Mouse (Mus musculus) cerebellum, adult (tissue): ENCODE data around the gene Nrp1.

ENCODE experiments used
- ATAC-seq: cut with Nextera tagmentation; 2 replicates; pipeline ENCODE4 v1.9.2; 2017; ENCODE audit warnings: mild to moderate bottlenecking, moderate library complexity, mixed read lengths; ENCODE audit not compliant: insufficient number of reproducible peaks, low FRiP score, low TSS enrichment

Gene Nrp1

DNA sequence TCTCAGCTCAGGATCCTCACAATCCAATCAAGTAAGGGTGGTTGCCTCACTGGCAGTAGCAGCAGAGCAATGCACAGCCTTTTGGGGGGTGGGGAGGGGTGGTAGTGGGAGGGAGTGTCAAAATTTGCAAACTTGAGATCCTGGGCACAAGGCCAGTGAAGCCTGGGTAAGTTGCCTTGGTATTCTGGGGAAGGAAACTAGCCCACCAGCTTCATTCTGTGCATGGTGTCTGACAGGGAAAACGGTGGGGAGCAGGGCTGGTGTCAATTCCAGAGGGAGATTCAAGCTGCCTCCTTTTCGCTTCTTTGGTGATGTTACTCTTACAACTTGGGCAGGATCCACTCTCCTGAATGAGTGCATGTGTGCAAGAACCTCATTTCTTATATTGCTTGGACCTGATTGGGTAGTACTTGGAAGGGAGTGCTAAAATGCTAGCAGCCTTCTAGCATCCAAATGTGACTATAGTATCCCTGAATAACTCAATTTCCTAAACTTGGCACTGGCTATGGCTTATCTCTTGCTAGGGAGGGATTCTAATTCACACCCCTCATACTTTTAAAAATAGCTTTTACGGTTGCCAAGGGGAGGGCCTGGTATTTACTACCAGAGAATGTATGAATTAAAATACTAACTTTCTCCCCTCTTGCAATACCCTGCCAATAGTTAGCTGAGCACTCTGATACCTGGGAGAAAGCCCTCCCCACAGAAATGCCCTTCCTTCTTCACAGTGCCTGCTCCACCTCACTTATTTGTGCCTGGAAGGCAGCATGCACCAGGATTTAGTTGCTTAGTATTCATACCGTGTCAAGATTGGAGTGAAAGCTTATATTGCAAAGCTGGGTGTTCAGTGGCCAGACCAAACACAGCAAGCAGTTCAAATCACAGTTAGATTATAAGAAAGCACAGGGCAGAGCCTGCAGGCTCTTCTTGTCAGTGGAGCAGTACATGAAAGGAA lies 57.6 kb downstream of the Nrp1 start:
- no peak for ATAC-seq

- ATAC-seq: no peak
Measured at GRCm38 (mm10) chr8:128416896-128417295, 58.5 kb downstream of the Nrp1 start.

DNA sequence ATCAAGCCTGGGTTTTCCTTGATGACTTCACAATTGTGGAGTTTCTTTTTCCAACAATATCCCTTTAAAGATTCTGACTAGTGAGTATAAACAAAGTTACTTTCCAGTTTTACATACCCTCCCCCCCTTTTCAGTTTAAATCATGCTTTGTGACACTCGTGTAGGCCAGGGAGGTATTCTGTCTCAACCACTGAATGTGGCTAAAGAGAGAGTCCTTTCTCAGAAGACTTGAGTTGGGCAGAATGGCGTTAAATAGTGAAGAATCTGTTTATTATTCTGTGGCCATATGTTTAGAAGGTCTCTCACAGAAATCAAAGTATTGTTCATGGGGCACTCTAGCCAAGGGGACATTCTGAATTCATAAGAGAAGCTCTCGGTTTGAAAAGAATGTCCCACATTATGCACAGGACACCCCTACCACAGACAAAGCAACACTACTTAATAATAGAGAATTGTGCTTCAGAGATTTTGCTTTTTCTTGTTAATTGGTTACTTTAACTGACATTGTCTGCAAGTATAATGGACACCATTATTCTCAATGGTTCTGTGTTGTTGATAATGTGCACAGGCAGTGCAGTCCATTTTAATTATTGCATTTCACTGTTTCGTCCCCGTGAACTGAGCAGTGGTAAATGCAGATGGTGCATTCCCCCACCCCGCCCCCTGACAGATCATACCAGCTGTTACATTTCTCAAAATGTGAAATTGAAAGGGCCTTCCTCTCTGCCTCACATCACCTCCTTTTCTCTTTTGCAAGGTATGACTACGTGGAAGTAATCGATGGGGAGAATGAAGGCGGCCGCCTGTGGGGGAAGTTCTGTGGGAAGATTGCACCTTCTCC lies 59.8 kb downstream of the Nrp1 start:
- ATAC-seq: no peak

GRCm38 (mm10) chr8:128419984-128420383 lies 61.6 kb downstream of the Nrp1 start:
- ATAC-seq: no peak

DNA sequence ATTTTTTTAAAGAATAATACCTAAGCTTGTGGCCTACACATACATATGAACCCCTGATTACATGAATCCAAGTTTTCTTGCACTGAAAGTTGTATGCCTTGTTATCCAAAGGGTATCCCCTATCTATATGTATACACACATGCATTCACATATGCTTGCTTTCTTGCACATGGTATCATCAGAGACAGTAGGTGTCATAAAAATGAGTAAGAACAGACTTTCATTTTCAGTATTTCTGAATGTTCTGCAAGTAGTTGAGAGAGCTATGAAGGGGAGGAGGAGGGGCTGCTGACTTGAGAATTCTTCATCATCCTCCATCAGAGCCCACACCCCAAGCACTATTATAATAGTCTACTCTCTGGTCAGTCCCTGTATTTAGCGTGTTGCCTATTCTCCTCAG lies 62.0 kb downstream of the Nrp1 start:
- no peak for ATAC-seq

- no peak for ATAC-seq
Measured at GRCm38 (mm10) chr8:128423813-128424212, 65.4 kb downstream of the Nrp1 start.

DNA sequence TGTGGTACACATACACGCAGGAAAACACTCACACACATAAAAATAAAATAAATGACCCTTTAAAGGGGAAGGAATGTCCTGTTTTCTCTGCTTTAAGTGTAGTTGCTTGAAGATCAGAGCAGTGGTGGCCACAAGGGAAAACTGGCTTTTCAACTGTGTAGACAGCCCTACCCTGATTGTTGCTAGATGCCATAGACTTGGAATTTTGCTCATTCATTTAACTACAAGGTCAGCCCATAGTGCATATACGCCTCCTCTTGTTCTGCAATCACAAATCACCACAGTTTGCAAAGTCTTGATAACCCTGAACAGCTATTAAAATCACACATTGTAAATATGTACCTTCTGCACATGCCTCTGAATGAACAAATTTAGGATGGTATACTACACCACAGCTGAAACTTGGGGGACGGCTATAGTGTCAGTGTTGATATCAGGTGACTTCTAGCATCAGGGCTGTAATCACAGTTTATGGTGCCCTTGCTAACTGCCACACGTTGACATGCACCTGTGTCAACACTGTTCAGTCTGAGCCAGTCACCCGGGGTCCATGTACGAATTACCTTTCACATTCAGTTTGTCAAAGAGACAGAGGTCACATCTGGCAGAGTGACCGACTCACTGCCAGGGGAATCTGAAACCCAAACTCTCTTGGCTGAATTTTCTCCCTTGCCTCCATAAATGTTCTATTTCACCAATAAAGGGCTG lies 66.4 kb downstream of the Nrp1 start:
- ATAC-seq: no peak

GRCm38 (mm10) chr8:128427071-128427470 lies 68.7 kb downstream of the Nrp1 start:
- ATAC-seq: no peak

DNA sequence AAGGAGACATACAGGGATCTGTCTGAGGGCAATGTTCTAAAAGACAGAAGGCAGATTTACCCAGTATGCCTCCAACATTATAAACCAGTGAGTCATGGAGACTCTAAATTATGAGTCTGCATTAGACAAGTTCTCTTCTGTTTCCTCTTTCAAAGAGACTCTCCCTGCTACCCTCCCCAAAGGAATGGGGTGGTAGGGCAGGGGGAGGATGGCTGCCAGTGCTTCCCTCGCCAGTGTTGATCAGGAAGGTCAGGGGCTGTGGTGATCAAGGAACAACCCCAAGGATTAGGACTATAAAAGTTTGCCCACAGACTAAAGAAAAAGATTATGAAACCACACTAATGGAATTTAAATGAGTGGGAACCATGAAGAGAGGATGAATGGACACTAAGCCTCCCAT lies 70.6 kb downstream of the Nrp1 start:
- no peak for ATAC-seq

- no peak for ATAC-seq
Measured at GRCm38 (mm10) chr8:128431082-128431481, 72.7 kb downstream of the Nrp1 start.

GRCm38 (mm10) chr8:128435749-128436148 lies 77.3 kb downstream of the Nrp1 start:
- no peak for ATAC-seq

DNA sequence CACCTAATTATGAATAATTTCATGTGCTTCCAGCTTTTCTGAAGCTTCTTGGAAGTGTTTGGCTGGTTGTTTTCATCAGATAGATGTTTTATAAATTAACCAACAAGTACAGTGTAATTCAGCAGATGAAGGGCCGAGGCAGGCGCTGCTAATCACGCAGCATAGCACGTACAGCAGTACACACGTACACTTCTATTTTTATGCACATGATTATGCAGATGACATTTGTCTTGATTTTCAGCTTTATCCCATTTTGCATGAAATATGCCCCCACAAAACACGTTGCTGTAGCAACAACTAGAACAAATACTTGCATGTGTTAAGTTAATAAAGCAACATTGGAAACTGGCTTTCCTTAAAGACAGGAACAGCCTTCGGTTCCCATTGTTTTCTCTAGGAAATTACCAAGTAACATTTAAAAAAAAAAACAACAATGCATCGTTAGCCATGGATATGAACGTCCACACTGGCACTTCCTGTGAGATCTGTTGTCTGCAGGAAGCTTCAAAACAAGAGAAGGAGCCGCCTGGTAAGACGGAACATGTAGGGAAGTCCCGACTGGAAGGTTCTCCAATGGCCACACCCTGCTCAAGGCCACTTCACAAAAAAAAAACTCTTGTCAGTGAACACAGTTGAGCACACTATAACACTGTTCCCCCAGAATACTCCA lies 78.9 kb downstream of the Nrp1 start:
- no peak for ATAC-seq

GRCm38 (mm10) chr8:128441407-128441806 lies 83.0 kb downstream of the Nrp1 start:
- ATAC-seq: no peak

DNA sequence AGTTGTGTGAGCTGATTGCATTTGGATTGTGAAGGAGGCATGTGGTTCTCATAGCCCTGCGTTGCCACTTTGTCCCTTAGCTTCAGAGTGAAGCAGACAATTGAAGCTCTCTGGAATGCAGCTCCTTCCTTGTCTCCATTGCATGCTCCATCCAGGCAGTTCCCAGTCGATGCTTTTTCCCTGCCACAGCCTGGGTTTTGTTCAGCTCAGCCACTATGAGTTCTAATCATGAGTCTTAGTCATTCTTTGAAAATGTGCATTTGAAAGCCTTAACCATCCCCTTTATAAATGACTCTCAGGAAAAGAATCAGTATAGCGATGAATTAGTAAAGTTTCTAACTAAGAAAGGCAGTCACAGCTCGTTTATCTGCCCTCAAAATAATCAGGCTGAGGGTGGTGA lies 87.2 kb downstream of the Nrp1 start:
- ATAC-seq: no peak

GRCm38 (mm10) chr8:128446636-128447035 lies 88.2 kb downstream of the Nrp1 start:
- no peak for ATAC-seq

GRCm38 (mm10) chr8:128447320-128447719 lies 88.9 kb downstream of the Nrp1 start:
- no peak for ATAC-seq

DNA sequence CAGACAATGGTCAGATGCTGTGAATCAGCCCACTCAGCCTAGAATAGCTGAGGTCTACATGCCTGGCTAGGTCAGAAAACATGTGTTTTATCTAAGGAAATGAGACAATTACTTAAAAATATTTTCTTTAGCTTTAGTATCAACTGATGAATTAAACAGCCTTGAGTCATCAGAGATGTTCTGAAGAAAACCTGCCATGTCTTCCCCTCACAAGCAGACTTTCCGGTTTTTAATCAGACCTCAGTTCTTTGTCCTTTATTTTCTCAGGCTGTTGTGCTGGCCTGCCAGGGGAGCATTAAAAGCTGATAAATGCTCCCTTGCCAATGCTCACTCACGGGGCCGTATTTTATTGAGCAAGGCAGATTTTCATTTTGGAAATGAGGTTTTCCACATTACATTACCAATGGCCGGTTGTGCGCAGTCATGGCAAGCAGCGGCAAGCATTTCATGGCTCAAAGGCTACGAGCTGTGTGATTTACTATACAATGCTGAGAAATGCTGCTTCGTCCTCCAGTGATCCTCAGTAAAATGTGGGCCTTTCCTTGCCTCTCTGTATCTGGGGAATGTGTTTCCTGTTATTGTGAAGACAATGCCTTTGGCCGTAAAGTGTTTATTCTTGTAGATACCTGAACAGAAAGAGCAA lies 92.1 kb downstream of the Nrp1 start:
- ATAC-seq: no peak

DNA sequence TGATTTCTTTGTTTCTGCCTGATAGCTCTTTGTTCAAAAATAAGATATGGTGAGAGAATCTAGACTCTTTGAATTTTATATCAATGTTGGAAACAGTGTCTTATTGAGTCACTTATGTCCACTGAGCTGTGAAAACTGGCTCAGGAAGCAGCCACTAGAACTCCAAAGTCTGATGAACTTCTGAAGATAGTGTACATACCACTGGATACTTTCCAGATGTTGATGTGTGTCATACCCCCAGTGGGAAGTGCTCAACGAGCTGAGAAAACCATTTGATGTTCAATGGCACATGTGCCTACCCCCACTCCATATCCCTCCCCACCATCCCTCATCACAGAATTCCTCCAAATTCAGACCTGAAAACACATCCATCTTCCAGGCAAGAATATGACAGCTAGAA lies 92.7 kb downstream of the Nrp1 start:
- no peak for ATAC-seq

- no peak for ATAC-seq
Measured at GRCm38 (mm10) chr8:128453471-128453870, 95.1 kb downstream of the Nrp1 start.

DNA sequence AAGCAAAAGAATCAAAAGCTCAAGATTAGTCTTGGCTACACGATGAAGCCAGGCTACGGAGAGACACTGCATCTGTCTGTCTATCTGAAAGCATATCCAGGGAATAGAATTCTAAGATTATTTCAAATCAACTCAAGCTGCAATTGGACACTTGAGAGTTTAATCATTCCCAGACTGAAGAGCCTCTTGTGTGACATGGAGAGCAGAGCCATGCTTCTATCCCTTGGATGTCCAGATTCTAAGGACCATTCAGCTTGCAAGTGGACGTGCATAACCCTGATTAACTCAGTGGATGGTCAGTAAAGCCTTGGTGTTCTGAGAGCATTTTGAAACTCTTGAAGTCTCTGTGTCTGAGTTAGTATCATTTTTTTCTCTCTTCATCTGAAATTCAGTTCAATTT lies 95.6 kb downstream of the Nrp1 start:
- no peak for ATAC-seq
